Mouse (Mus musculus) limb, embryonic 15.5 days (tissue): Measurements from ENCODE around the gene Crlf1. TPM values are rescaled to one million over a fixed set of nuclear protein-coding genes. Genes with fewer than 3 reads are reported as not detected.
A peak's percentile ranks its signal among the peaks of the same experiment; 100 is the strongest.

Experiments used
- ATAC-seq: fragments of 200-750 bp; cut with Nextera tagmentation; 2 replicates; pipeline ENCODE4 v1.8.0; 2017; ENCODE audit warnings: low read depth, moderate TSS enrichment; ENCODE audit not compliant: insufficient number of reproducible peaks, low FRiP score, low TSS enrichment
- H3K27ac ChIP-seq: fragments of 300-500 bp; sonication (generic); 2 replicates; pipeline ENCODE4 v1.5.1; 2015; ENCODE audit warnings: moderate library complexity, mild to moderate bottlenecking, inconsistent platforms
- H3K27me3 ChIP-seq: fragments of 300-500 bp; sonication (generic); 2 replicates; pipeline ENCODE4 v1.6.1; 2015; ENCODE audit warnings: inconsistent platforms
- H3K36me3 ChIP-seq: fragments of 300-500 bp; sonication (generic); 2 replicates; pipeline ENCODE4 v1.6.1; 2015; ENCODE audit warnings: inconsistent platforms
- H3K4me1 ChIP-seq: fragments of 300-500 bp; sonication (generic); 2 replicates; pipeline ENCODE4 v1.6.1; 2015; ENCODE audit warnings: inconsistent platforms
- H3K4me2 ChIP-seq: fragments of 300-500 bp; sonication (generic); 2 replicates; pipeline ENCODE4 v1.6.1; 2015; ENCODE audit warnings: mild to moderate bottlenecking, inconsistent platforms
- H3K4me3 ChIP-seq: fragments of 300-500 bp; sonication (generic); 2 replicates; pipeline ENCODE4 v1.5.1; 2015; ENCODE audit warnings: mild to moderate bottlenecking, inconsistent platforms
- H3K9ac ChIP-seq: fragments of 300-500 bp; sonication (generic); 2 replicates; pipeline ENCODE4 v1.6.1; 2015; ENCODE audit warnings: inconsistent platforms
- H3K9me3 ChIP-seq: fragments of 300-500 bp; sonication (generic); 2 replicates; pipeline ENCODE4 v1.6.1; 2016; ENCODE audit warnings: inconsistent platforms
- WGBS: fragments of 180-500 bp; shearing (Covaris S2); methylation state at CpG from one replicate; pipeline ENCODE4 v1.1.7; 2015; 5-methylcytosine and 5-hydroxymethylcytosine counted together
- polyA plus RNA-seq: library from polyadenylated mRNA; unstranded; fragments of >200 nt; fragmentation: Nextera tagmentation; extraction: Ambion mirVana; gene quantifications from 2 replicates; pipeline ENCODE4 v1.2.1, GENCODE M21; 2015

Crlf1 gene
- polyA plus RNA-seq, 1 experiment from 2014 or later: 97.7 TPM

GRCm38 (mm10) chr8:70530314-70530713, 37.4 kb downstream of the Crlf1 start:
- WGBS: 88% methylated on average over 2 of the region's 2 CpGs
- H3K9ac ChIP-seq: no peak overlapping the region
- H3K4me2 ChIP-seq: no peak overlapping the region
- no peak overlapping the region for H3K27ac ChIP-seq
- peaks cover 61% of the 10 kb centered on the region for H3K36me3 ChIP-seq
- H3K4me3 ChIP-seq: no peak overlapping the region
- H3K27me3 ChIP-seq: no peaks in the 10 kb centered on the region
- no peaks in the 10 kb centered on the region for H3K9me3 ChIP-seq
- H3K4me1 ChIP-seq: peaks cover 24% of the 10 kb centered on the region
- ATAC-seq: no peak

- Histone ChIP-seq H3K4me2 (no peak overlapping the region), H3K9ac (no peak overlapping the region), H3K36me3 (peaks cover 77% of the 10 kb centered on the region), H3K27ac (no peak overlapping the region), H3K4me3 (no peak overlapping the region), H3K4me1 (peaks cover 12% of the 10 kb centered on the region), H3K9me3 (no peaks in the 10 kb centered on the region), H3K27me3 (no peaks in the 10 kb centered on the region)
- ATAC-seq: no peak
- WGBS: 89% methylated on average over 12 of the region's 12 CpGs
Measured at GRCm38 (mm10) chr8:70534281-70534680, 41.3 kb downstream of the Crlf1 start.

DNA sequence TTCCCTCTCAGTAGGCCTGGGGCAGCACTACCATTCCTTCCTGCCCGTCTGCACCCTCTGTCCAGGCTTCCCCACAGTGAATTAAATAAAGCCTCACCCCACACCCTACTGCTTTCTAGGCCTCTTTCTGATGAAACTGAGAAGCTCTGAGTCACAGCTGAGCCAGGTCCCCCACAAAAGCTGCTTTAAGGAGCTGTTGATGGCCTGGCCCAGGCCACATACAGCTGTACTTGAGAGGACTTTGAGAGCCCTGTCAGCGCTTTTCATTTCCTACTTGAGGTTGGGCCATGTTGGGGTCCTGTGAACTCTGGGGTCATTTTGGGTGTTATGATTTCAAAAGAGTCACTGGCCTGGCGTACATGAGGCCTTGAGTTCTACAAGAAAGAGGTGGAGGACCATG, 42.3 kb downstream of the Crlf1 start:
- peaks cover 68% of the 10 kb centered on the region for H3K36me3 ChIP-seq
- no peak overlapping the region for H3K4me2 ChIP-seq
- H3K9me3 ChIP-seq: no peaks in the 10 kb centered on the region
- H3K4me1 ChIP-seq: peaks cover 12% of the 10 kb centered on the region
- H3K4me3 ChIP-seq: no peak overlapping the region
- no peak for ATAC-seq
- no peak overlapping the region for H3K9ac ChIP-seq
- no peaks in the 10 kb centered on the region for H3K27me3 ChIP-seq
- 92% methylated on average over 3 of the region's 3 CpGs for WGBS
- H3K27ac ChIP-seq: no peak overlapping the region

GRCm38 (mm10) chr8:70535701-70536100, 42.7 kb downstream of the Crlf1 start:
- Histone ChIP-seq H3K27ac (no peak overlapping the region), H3K27me3 (no peaks in the 10 kb centered on the region), H3K9me3 (no peaks in the 10 kb centered on the region), H3K36me3 (peaks cover 63% of the 10 kb centered on the region), H3K4me1 (peaks cover 17% of the 10 kb centered on the region), H3K9ac (no peak overlapping the region), H3K4me3 (no peak overlapping the region), H3K4me2 (no peak overlapping the region)
- no peak for ATAC-seq
- 90% methylated on average over 2 of the region's 2 CpGs for WGBS

DNA sequence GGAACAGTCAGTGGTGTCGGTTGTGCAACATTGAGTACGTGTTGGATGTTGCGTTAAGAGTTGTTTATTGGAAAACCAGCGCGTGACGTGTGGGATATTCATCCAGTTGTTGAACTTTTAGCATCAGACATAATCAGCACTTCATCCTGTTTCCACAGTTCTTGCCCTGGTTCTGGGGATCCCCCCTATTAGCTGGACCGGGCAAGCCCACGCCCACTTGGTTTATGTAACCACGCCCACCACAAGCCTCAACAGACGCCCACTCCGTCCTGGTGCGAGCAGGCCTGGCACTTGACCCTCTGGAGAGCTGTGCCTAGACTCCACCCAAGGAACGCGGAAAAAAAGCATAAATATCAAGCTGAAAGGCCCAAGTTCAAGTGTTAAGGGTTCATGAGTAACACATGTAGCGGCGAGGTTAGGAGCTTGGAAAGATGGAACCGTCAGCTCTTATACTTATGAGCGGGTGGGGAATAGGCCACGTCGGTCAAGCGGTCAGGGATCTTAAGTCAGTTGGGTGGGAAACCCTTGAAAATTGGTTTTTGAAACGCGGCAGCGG, 45.1 kb downstream of the Crlf1 start:
- Histone ChIP-seq H3K4me3 (peak overlapping the region; percentile 84), H3K9me3 (no peaks in the 10 kb centered on the region), H3K36me3 (peaks cover 39% of the 10 kb centered on the region), H3K27ac (peak overlapping the region; percentile 97), H3K27me3 (no peaks in the 10 kb centered on the region), H3K4me2 (peak overlapping the region; percentile 93), H3K9ac (peak overlapping the region; percentile 35; the same call in 1 of the 2 replicates), H3K4me1 (peaks cover 28% of the 10 kb centered on the region)
- no peak for ATAC-seq
- 10% methylated on average over 24 of the region's 24 CpGs for WGBS

GRCm38 (mm10) chr8:70538633-70539076, 45.7 kb downstream of the Crlf1 start:
- under 1% methylated on average over 32 of the region's 32 CpGs for WGBS
- peak overlapping the region; percentile 93 for H3K4me2 ChIP-seq
- peaks cover 28% of the 10 kb centered on the region for H3K4me1 ChIP-seq
- peak overlapping the region; percentile 44 for H3K9ac ChIP-seq
- H3K27ac ChIP-seq: peak overlapping the region; percentile 97
- H3K4me3 ChIP-seq: peak overlapping the region; percentile 84
- H3K36me3 ChIP-seq: peaks cover 33% of the 10 kb centered on the region
- H3K9me3 ChIP-seq: no peaks in the 10 kb centered on the region
- H3K27me3 ChIP-seq: no peaks in the 10 kb centered on the region
- ATAC-seq: peak; percentile 83

- peak within 1 kb of the TSS; percentile 93 for H3K9ac ChIP-seq
- peaks cover 31% of the 10 kb centered on the region for H3K4me1 ChIP-seq
- under 1% methylated on average over 55 of the region's 58 CpGs for WGBS
- H3K4me3 ChIP-seq: peak within 1 kb of the TSS; percentile 84
- peak within 1 kb of the TSS; percentile 97 for H3K27ac ChIP-seq
- ATAC-seq: peak; percentile 94
- H3K27me3 ChIP-seq: no peaks in the 10 kb centered on the region
- H3K9me3 ChIP-seq: no peaks in the 10 kb centered on the region
- H3K4me2 ChIP-seq: peak within 1 kb of the TSS; percentile 93
- H3K36me3 ChIP-seq: peaks cover 27% of the 10 kb centered on the region
Measured at GRCm38 (mm10) chr8:70539077-70539813, 46.3 kb downstream of the Crlf1 start, which contains the start of gene Ell. Gene Ell, plus strand, starts transcription at chr8:70539457.

- Histone ChIP-seq H3K9ac (peak overlapping the region; percentile 93), H3K4me1 (peaks cover 31% of the 10 kb centered on the region), H3K9me3 (no peaks in the 10 kb centered on the region), H3K27me3 (no peaks in the 10 kb centered on the region), H3K36me3 (peaks cover 19% of the 10 kb centered on the region), H3K4me2 (peak overlapping the region; percentile 93), H3K27ac (peak overlapping the region; percentile 97), H3K4me3 (peak overlapping the region; percentile 84)
- WGBS: 12% methylated on average over 4 of the region's 4 CpGs
- ATAC-seq: no peak
Measured at GRCm38 (mm10) chr8:70540013-70540506, 47.1 kb downstream of the Crlf1 start.

GRCm38 (mm10) chr8:70540507-70541071, 47.6 kb downstream of the Crlf1 start:
- 42% methylated on average over 7 of the region's 7 CpGs for WGBS
- ATAC-seq: no peak
- peaks cover 14% of the 10 kb centered on the region for H3K36me3 ChIP-seq
- H3K4me1 ChIP-seq: peaks cover 31% of the 10 kb centered on the region
- H3K9ac ChIP-seq: peak overlapping the region; percentile 93
- no peaks in the 10 kb centered on the region for H3K9me3 ChIP-seq
- H3K4me3 ChIP-seq: peak overlapping the region; percentile 84
- H3K27ac ChIP-seq: peak overlapping the region; percentile 97
- peak overlapping the region; percentile 93 for H3K4me2 ChIP-seq
- H3K27me3 ChIP-seq: no peaks in the 10 kb centered on the region

DNA sequence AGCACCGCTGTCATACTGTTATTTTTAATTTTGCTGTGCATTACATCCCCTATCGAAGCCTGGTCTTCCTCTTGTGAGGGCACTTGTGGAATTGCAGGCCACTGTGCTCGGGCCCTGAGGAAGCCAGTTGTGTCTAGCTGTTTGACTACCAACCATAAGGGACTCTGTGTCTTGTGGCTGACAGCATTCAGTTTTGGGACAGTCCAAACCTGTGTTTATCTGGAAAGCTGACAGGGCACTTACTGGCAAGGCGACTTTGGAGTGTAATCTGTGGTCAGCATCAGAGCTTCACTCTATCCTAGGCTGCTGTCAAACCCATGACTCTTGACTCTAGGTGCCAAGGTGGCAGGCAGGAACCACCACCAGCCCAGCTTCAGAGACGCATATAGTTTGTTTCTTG, 48.1 kb downstream of the Crlf1 start:
- no peak for ATAC-seq

DNA sequence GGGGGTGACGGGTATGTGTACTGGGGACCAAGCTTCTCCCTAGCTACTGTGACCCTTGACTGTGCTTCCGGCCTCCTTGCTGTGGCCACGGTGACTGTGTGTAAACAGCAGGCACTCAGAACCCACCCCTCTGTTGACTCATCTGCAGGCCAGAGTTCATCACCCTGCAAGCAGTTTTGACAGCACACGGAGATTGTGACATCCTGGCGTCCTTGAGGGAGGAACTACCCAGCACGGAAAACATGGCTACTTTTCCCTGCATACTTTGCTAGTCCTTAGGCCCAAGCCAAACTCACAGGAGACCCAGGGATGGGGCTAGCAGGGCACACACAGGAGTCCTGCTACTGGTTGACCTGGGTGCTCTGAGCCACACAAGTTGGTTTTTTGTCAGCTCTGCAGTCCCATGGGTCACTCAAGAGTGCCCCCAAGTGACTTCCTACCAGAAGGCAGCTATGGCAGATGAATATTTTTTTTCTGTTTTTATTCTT, 51.3 kb downstream of the Crlf1 start:
- Histone ChIP-seq H3K9me3 (no peaks in the 10 kb centered on the region), H3K9ac (no peak overlapping the region), H3K4me2 (no peak overlapping the region), H3K27ac (no peak overlapping the region), H3K4me1 (peaks cover 31% of the 10 kb centered on the region), H3K36me3 (no peaks in the 10 kb centered on the region), H3K27me3 (no peaks in the 10 kb centered on the region), H3K4me3 (no peak overlapping the region)
- WGBS: 76% methylated on average over 6 of the region's 6 CpGs
- ATAC-seq: no peak

More for the DNA sequence above, 48.1 kb downstream of the Crlf1 start:
- H3K9ac ChIP-seq: no peak overlapping the region
- peak overlapping the region; percentile 84 for H3K4me3 ChIP-seq
- H3K27me3 ChIP-seq: no peaks in the 10 kb centered on the region
- peak overlapping the region; percentile 97 for H3K27ac ChIP-seq
- peak overlapping the region; percentile 93 for H3K4me2 ChIP-seq
- H3K9me3 ChIP-seq: no peaks in the 10 kb centered on the region
- WGBS: 83% methylated on average over 5 of the region's 5 CpGs
- H3K4me1 ChIP-seq: peaks cover 31% of the 10 kb centered on the region
- peaks cover 10% of the 10 kb centered on the region; the same call in 1 of the 2 replicates for H3K36me3 ChIP-seq

GRCm38 (mm10) chr8:70546412-70546811, 53.5 kb downstream of the Crlf1 start:
- 87% methylated on average over 4 of the region's 4 CpGs for WGBS
- no peak overlapping the region for H3K4me3 ChIP-seq
- no peak overlapping the region for H3K9ac ChIP-seq

More at GRCm38 (mm10) chr8:70546412-70546811, 53.5 kb downstream of the Crlf1 start:
- Histone ChIP-seq H3K27ac (no peak overlapping the region), H3K9me3 (no peaks in the 10 kb centered on the region), H3K4me1 (peaks cover 17% of the 10 kb centered on the region), H3K4me2 (no peak overlapping the region), H3K36me3 (no peaks in the 10 kb centered on the region), H3K27me3 (no peaks in the 10 kb centered on the region)
- no peak for ATAC-seq
